Mouse (Mus musculus) myocyte (in vitro differentiated cells): ENCODE measurements at regions not wholly inside any gene's neighbourhood (a gene's known extent, or its start where the extent isn't known, plus 50 kb on each side); places are given as distances from the start of the nearest gene placed in this dataset.

Source experiments
- H3K27me3 ChIP-seq: one replicate; pipeline ENCODE4 v1.6.1; 2011; ENCODE audit not compliant: control insufficient read depth, insufficient read depth, insufficient read length
- H3K36me3 ChIP-seq: one replicate; pipeline ENCODE4 v1.6.1; 2011; ENCODE audit not compliant: control insufficient read depth, insufficient read depth
- H3K4me2 ChIP-seq: one replicate; pipeline ENCODE4 v1.6.1; 2011; ENCODE audit warnings: low read depth, control low read depth
- H3K4me3 ChIP-seq: one replicate; pipeline ENCODE4 v1.5.1; 2011; ENCODE audit warnings: mild to moderate bottlenecking, control low read depth, moderate library complexity
- H3K79me2 ChIP-seq: one replicate; pipeline ENCODE4 v1.6.1; 2011; ENCODE audit not compliant: control insufficient read depth, insufficient read depth
- H3ac ChIP-seq: one replicate; pipeline ENCODE4 v1.6.1; 2011; ENCODE audit not compliant: control insufficient read depth, insufficient read length
- CEBPB ChIP-seq: IDR thresholded peaks from 2 replicates; pipeline ENCODE4 v1.6.1; 2011; ENCODE audit warnings: mild to moderate bottlenecking, moderate library complexity; ENCODE audit not compliant: poor library complexity, insufficient read depth, severe bottlenecking
- E2F4 ChIP-seq: IDR thresholded peaks from one replicate; pipeline ENCODE4 v1.6.1; 2011; ENCODE audit warnings: mild to moderate bottlenecking, control low read depth, moderate library complexity; ENCODE audit not compliant: insufficient read depth
- MAX ChIP-seq: IDR thresholded peaks from one replicate; pipeline ENCODE4 v1.6.1; 2011; ENCODE audit warnings: low read depth, mild to moderate bottlenecking, control low read depth
- MYOD1 ChIP-seq, 3 experiments: IDR thresholded peaks; one replicate each; pipeline ENCODE4 v1.6.1; 2011; ENCODE audit warnings: control low read depth in 2 of 3, low read depth in 2 of 3, mild to moderate bottlenecking in 2 of 3, moderate library complexity in 1 of 3; ENCODE audit not compliant: insufficient read length in 2 of 3, control insufficient read depth in 1 of 3
- MYOG ChIP-seq, 3 experiments: IDR thresholded peaks; one replicate each; pipeline ENCODE4 v1.6.1; 2011; ENCODE audit warnings: control low read depth in 2 of 3, low read depth in 2 of 3, mild to moderate bottlenecking in 2 of 3; ENCODE audit not compliant: insufficient read length in 2 of 3, control insufficient read depth in 1 of 3, insufficient read depth in 1 of 3
- POLR2A ChIP-seq: IDR thresholded peaks from one replicate; pipeline ENCODE4 v1.6.1; 2011; ENCODE audit warnings: low read depth, mild to moderate bottlenecking, control low read depth, moderate library complexity; ENCODE audit not compliant: insufficient read length
- POLR2AphosphoS2 ChIP-seq: IDR thresholded peaks from one replicate; pipeline ENCODE4 v1.6.1; 2011; ENCODE audit warnings: low read depth, control low read depth; ENCODE audit not compliant: insufficient read length
- REST ChIP-seq: IDR thresholded peaks from one replicate; pipeline ENCODE4 v1.6.1; 2011; ENCODE audit warnings: mild to moderate bottlenecking, control low read depth, moderate library complexity; ENCODE audit not compliant: insufficient read depth, insufficient read length
- SRF ChIP-seq: IDR thresholded peaks from one replicate; pipeline ENCODE4 v1.6.1; 2011; ENCODE audit warnings: low read depth; ENCODE audit not compliant: control insufficient read depth, insufficient read length
- TCF12 ChIP-seq: IDR thresholded peaks from one replicate; pipeline ENCODE4 v1.6.1; 2011; ENCODE audit warnings: mild to moderate bottlenecking, control low read depth; ENCODE audit not compliant: poor library complexity, insufficient read depth, severe bottlenecking
- TCF3 ChIP-seq: IDR thresholded peaks from one replicate; pipeline ENCODE4 v1.6.1; 2011; ENCODE audit warnings: low read depth, control low read depth; ENCODE audit not compliant: insufficient read length
- USF1 ChIP-seq: IDR thresholded peaks from one replicate; pipeline ENCODE4 v1.6.1; 2011; ENCODE audit warnings: low read depth, mild to moderate bottlenecking, control low read depth, moderate library complexity

- Histone ChIP-seq H3K4me3 (no peak overlapping the region), H3K27me3 (no peaks in the 10 kb centered on the region), H3K36me3 (no peaks in the 10 kb centered on the region), H3K79me2 (no peaks in the 10 kb centered on the region), H3ac (no peak overlapping the region), H3K4me2 (no peak overlapping the region)
- no peak for TF ChIP-seq USF1
- no peak for TF ChIP-seq MYOD1 (IDR thresholded peaks at IDR 0.05; ENCODE audit: control insufficient read depth in 1 of 3, insufficient read length in 2 of 3, low read depth in 2 of 3)
- TF ChIP-seq TCF3, result no peak
- no peak for TF ChIP-seq REST
- TF ChIP-seq MAX, result no peak
- no peak for TF ChIP-seq CEBPB
- no peak for TF ChIP-seq POLR2AphosphoS2
- TF ChIP-seq TCF12, result no peak
- no peak for TF ChIP-seq SRF
- TF ChIP-seq E2F4, result no peak
- TF ChIP-seq POLR2A, result no peak
- TF ChIP-seq MYOG (IDR thresholded peaks at IDR 0.05; ENCODE audit: control insufficient read depth in 1 of 3, insufficient read depth in 1 of 3, insufficient read length in 2 of 3, low read depth in 2 of 3), result no peak
Observed at GRCm38 (mm10) chr3:140805586-140805985, 406.6 kb downstream of the Pdha2 start.

- Histone ChIP-seq H3K27me3 (no peaks in the 10 kb centered on the region), H3K4me3 (no peak overlapping the region), H3K79me2 (no peaks in the 10 kb centered on the region), H3ac (no peak overlapping the region), H3K36me3 (no peaks in the 10 kb centered on the region), H3K4me2 (no peak overlapping the region)
- TF ChIP-seq POLR2A (no peak), MYOD1 (IDR thresholded peaks at IDR 0.05; ENCODE audit: control insufficient read depth in 1 of 3, insufficient read length in 2 of 3, low read depth in 2 of 3) (no peak), MYOG (IDR thresholded peaks at IDR 0.05; ENCODE audit: control insufficient read depth in 1 of 3, insufficient read depth in 1 of 3, insufficient read length in 2 of 3, low read depth in 2 of 3) (no peak), CEBPB (no peak), SRF (no peak)
Observed at GRCm38 (mm10) chr3:140792943-140793342, 419.2 kb downstream of the Pdha2 start.

- Histone ChIP-seq H3K36me3 (no peaks in the 10 kb centered on the region), H3K4me3 (no peak overlapping the region), H3K79me2 (no peaks in the 10 kb centered on the region), H3K27me3 (no peaks in the 10 kb centered on the region), H3K4me2 (no peak overlapping the region), H3ac (no peak overlapping the region)
- no peak for TF ChIP-seq USF1
- no peak for TF ChIP-seq TCF12
- no peak for TF ChIP-seq POLR2A
- TF ChIP-seq SRF, result no peak
Observed at GRCm38 (mm10) chr3:140785700-140786099, 426.5 kb downstream of the Pdha2 start.

GRCm38 (mm10) chr3:140760051-140760450 is 452.1 kb downstream of the Pdha2 start:
- Histone ChIP-seq H3K4me2 (no peak overlapping the region), H3K27me3 (no peaks in the 10 kb centered on the region), H3K79me2 (no peaks in the 10 kb centered on the region), H3K4me3 (no peak overlapping the region), H3ac (no peak overlapping the region), H3K36me3 (no peaks in the 10 kb centered on the region)
- TF ChIP-seq POLR2AphosphoS2 (no peak), REST (no peak), TCF3 (no peak), MYOG (IDR thresholded peaks at IDR 0.05; ENCODE audit: control insufficient read depth in 1 of 3, insufficient read depth in 1 of 3, insufficient read length in 2 of 3, low read depth in 2 of 3) (no peak)

- Histone ChIP-seq H3K4me2 (no peak overlapping the region), H3ac (no peak overlapping the region), H3K27me3 (no peaks in the 10 kb centered on the region), H3K79me2 (no peaks in the 10 kb centered on the region), H3K36me3 (no peaks in the 10 kb centered on the region), H3K4me3 (no peak overlapping the region)
- TF ChIP-seq TCF3, result no peak
- no peak for TF ChIP-seq MAX
- no peak for TF ChIP-seq POLR2AphosphoS2
- TF ChIP-seq E2F4, result no peak
- no peak for TF ChIP-seq MYOD1 (IDR thresholded peaks at IDR 0.05; ENCODE audit: control insufficient read depth in 1 of 3, insufficient read length in 2 of 3, low read depth in 2 of 3)
- TF ChIP-seq CEBPB, result no peak
- no peak for TF ChIP-seq POLR2A
- TF ChIP-seq SRF, result no peak
- TF ChIP-seq USF1, result no peak
- no peak for TF ChIP-seq TCF12
- no peak for TF ChIP-seq REST
- TF ChIP-seq MYOG (IDR thresholded peaks at IDR 0.05; ENCODE audit: control insufficient read depth in 1 of 3, insufficient read depth in 1 of 3, insufficient read length in 2 of 3, low read depth in 2 of 3), result no peak
Observed at GRCm38 (mm10) chr3:140744501-140744900, 467.7 kb downstream of the Pdha2 start.

GRCm38 (mm10) chr3:140740430-140740829 is 471.7 kb downstream of the Pdha2 start:
- no peaks in the 10 kb centered on the region for H3K36me3 ChIP-seq
- H3K4me2 ChIP-seq, result no peak overlapping the region
- TF ChIP-seq SRF (no peak), MYOD1 (IDR thresholded peaks at IDR 0.05; ENCODE audit: control insufficient read depth in 1 of 3, insufficient read length in 2 of 3, low read depth in 2 of 3) (no peak)
- H3K4me3 ChIP-seq, result no peak overlapping the region
- no peaks in the 10 kb centered on the region for H3K27me3 ChIP-seq
- H3ac ChIP-seq, result no peak overlapping the region
- H3K79me2 ChIP-seq, result no peaks in the 10 kb centered on the region
